9 mouse cellular contexts compared by ENCODE assay signal in genomic region chr10:40519586-40519985, GRCm38 (mm10). TPM values are rescaled to one million over a fixed set of nuclear protein-coding genes. Genes with fewer than 3 reads are reported as not detected.
A peak's percentile ranks its signal among the peaks of the same experiment; 100 is the strongest.
DNase-seq lines count a peak whose midpoint lies in the region; ATAC-seq and TF ChIP-seq lines count a peak whose summit lies in the region.
"Had no signal": no experiment of that assay in that cellular context is flagged by ENCODE, and none has a peak within 500 bp of the region (broad histone marks: within the 10 kb centered on the region; RNA-seq: fewer than 3 reads in every experiment).

No protein-coding gene starts in this region.

- H3K27me3 ChIP-seq in forebrain, embryonic 16.5 days (replicated peaks; ENCODE audit: control insufficient read depth, insufficient read depth, low read length): no peaks in the 10 kb centered on the region
- H3K27me3 ChIP-seq in forebrain, embryonic 12.5 days: no peaks in the 10 kb centered on the region
- H3K27me3 ChIP-seq in kidney, postnatal 0 days (ENCODE audit: insufficient read depth, low read length): no peaks in the 10 kb centered on the region
- H3K27me3 ChIP-seq: CH12.LX had no signal

- H3K27ac ChIP-seq in forebrain, embryonic 16.5 days (ENCODE audit: low read length): no peak overlapping the region
- H3K27ac ChIP-seq in forebrain, embryonic 12.5 days: no peak overlapping the region
- H3K27ac ChIP-seq in kidney, postnatal 0 days: no peak overlapping the region

- DNase-seq in ovary, adult 18-20 months (ENCODE audit: low spot score): peak; percentile 37
- no peak for DNase-seq in ovary, postnatal 10 days (ENCODE audit: low spot score)
- DNase-seq in kidney, postnatal 0 days (ENCODE audit: low spot score): no peak
- peak; percentile 42 for DNase-seq in ovary, postnatal 14 days (ENCODE audit: low spot score)
- DNase-seq in liver: no peak
- no peak for DNase-seq in thymus, postnatal 25 days

- 39% methylated on average over 4 of the region's 4 CpGs for WGBS in forebrain, embryonic 16.5 days
- WGBS in forebrain, embryonic 12.5 days: 94% methylated on average over 4 of the region's 4 CpGs
- WGBS in kidney, postnatal 0 days: 84% methylated on average over 4 of the region's 4 CpGs

- no peak overlapping the region for H3K4me2 ChIP-seq in forebrain, embryonic 16.5 days (ENCODE audit: low read length)
- no peak overlapping the region for H3K4me2 ChIP-seq in forebrain, embryonic 12.5 days
- no peak overlapping the region for H3K4me2 ChIP-seq in kidney, postnatal 0 days (ENCODE audit: low read length)

- H3K4me3 ChIP-seq in forebrain, embryonic 16.5 days (replicated peaks; ENCODE audit: low read length): no peak overlapping the region
- no peak overlapping the region for H3K4me3 ChIP-seq in forebrain, embryonic 12.5 days (replicated peaks)
- no peak overlapping the region for H3K4me3 ChIP-seq in kidney, postnatal 0 days (replicated peaks; ENCODE audit: low read depth, low read length)

- peak; percentile 54 for ATAC-seq in forebrain, embryonic 16.5 days
- no peak for ATAC-seq in forebrain, embryonic 12.5 days (ENCODE audit: low FRiP score)
- ATAC-seq in kidney, postnatal 0 days (replicated peaks; ENCODE audit: low FRiP score, low read depth): peak; percentile 76

- peaks cover 21% of the 10 kb centered on the region for H3K4me1 ChIP-seq in forebrain, embryonic 16.5 days (replicated peaks; ENCODE audit: control insufficient read depth, insufficient read depth, low read length)
- peaks cover 34% of the 10 kb centered on the region for H3K4me1 ChIP-seq in forebrain, embryonic 12.5 days
- H3K4me1 ChIP-seq in kidney, postnatal 0 days (replicated peaks; ENCODE audit: insufficient read depth, low read length): peaks cover 7% of the 10 kb centered on the region; the same call in 1 of the 2 replicates

- H3K9ac ChIP-seq in forebrain, embryonic 16.5 days (replicated peaks; ENCODE audit: low read depth, low read length): no peak overlapping the region
- H3K9ac ChIP-seq in forebrain, embryonic 12.5 days: no peak overlapping the region
- H3K9ac ChIP-seq in kidney, postnatal 0 days (ENCODE audit: low read depth, low read length): no peak overlapping the region

- H3K36me3 ChIP-seq in forebrain, embryonic 16.5 days (ENCODE audit: control insufficient read depth, insufficient read depth): no peaks in the 10 kb centered on the region
- H3K36me3 ChIP-seq in forebrain, embryonic 12.5 days (replicated peaks): no peaks in the 10 kb centered on the region
- H3K36me3 ChIP-seq in kidney, postnatal 0 days (ENCODE audit: insufficient read depth, low read length): no peaks in the 10 kb centered on the region

- TF ChIP-seq CTCF in kidney, postnatal 0 days (IDR thresholded peaks at IDR 0.05; ENCODE audit: low read depth): no peak

- H3K9me3 ChIP-seq in forebrain, embryonic 16.5 days (ENCODE audit: control insufficient read depth, low read length): no peaks in the 10 kb centered on the region
- no peaks in the 10 kb centered on the region for H3K9me3 ChIP-seq in forebrain, embryonic 12.5 days
- H3K9me3 ChIP-seq in kidney, postnatal 0 days (replicated peaks; ENCODE audit: low read length): no peaks in the 10 kb centered on the region

RNA-seq across cellular contexts. Expression of gene Slc22a16, which starts 50.5 kb away (rescaled TPM):
- not detected in 2 replicates for polyA plus RNA-seq in forebrain, embryonic 16.5 days (2015; fragmentation: Nextera tagmentation; extraction: Ambion mirVana)
- polyA plus RNA-seq in forebrain, embryonic 12.5 days (2016; fragmentation: Nextera tagmentation; extraction: Ambion mirVana): not detected in 2 replicates
- polyA plus RNA-seq in kidney, postnatal 0 days (2015; fragmentation: Nextera tagmentation; extraction: Ambion mirVana): not detected in 2 replicates

Comparison
In these comparisons a context has a peak if more than half of its experiments do, and no peak if none do; other contexts are left out.
1. DNase-seq: peak in ovary, adult 18-20 months (single experiment) and ovary, postnatal 14 days (single experiment); none in ovary, postnatal 10 days (single experiment), kidney, postnatal 0 days (single experiment), liver (single experiment) and thymus, postnatal 25 days (single experiment).